Mouse (Mus musculus) adrenal gland, adult (tissue): ENCODE data around the gene Plxdc2.
A peak's percentile ranks its signal among the peaks of the same experiment; 100 is the strongest.

Experiments
- DNase-seq, 2 experiments: peaks; one replicate each; pipeline ENCODE4 v3.0.0; 2022 to 2023; ENCODE audit warnings: low spot score in 1 of 2; ENCODE audit not compliant: inconsistent age in 2 of 2

Gene Plxdc2

GRCm38 (mm10) chr2:16414340-16414976 lies 58.4 kb downstream of the Plxdc2 start:
- no peak for DNase-seq

GRCm38 (mm10) chr2:16439030-16439429 lies 82.9 kb downstream of the Plxdc2 start:
- DNase-seq, result no peak

- peak; percentile 21 to 82 for DNase-seq
Measured at GRCm38 (mm10) chr2:16442643-16443042, 86.5 kb downstream of the Plxdc2 start.

- DNase-seq, result no peak
Measured at GRCm38 (mm10) chr2:16447936-16448335, 91.8 kb downstream of the Plxdc2 start.

- peak; percentile 72 to 89 for DNase-seq
Measured at GRCm38 (mm10) chr2:16450838-16451665, 94.9 kb downstream of the Plxdc2 start.

- DNase-seq, result no peak
Measured at GRCm38 (mm10) chr2:16451666-16452009, 95.5 kb downstream of the Plxdc2 start.

- peak in 1 of 2 experiments; percentile 33 for DNase-seq
Measured at GRCm38 (mm10) chr2:16452080-16452479, 96.0 kb downstream of the Plxdc2 start.

GRCm38 (mm10) chr2:16456264-16456780 lies 100.2 kb downstream of the Plxdc2 start:
- DNase-seq, result no peak

GRCm38 (mm10) chr2:16459490-16459889 lies 103.4 kb downstream of the Plxdc2 start:
- no peak for DNase-seq

GRCm38 (mm10) chr2:16470099-16470498 lies 114.0 kb downstream of the Plxdc2 start:
- DNase-seq, result no peak

- no peak for DNase-seq
Measured at GRCm38 (mm10) chr2:16483943-16484342, 127.8 kb downstream of the Plxdc2 start.

GRCm38 (mm10) chr2:16485970-16486369 lies 129.9 kb downstream of the Plxdc2 start:
- DNase-seq, result no peak

- DNase-seq, result peak in 1 of 2 experiments; percentile 24
Measured at GRCm38 (mm10) chr2:16491242-16491641, 135.1 kb downstream of the Plxdc2 start.

- DNase-seq, result no peak
Measured at GRCm38 (mm10) chr2:16502843-16503242, 146.7 kb downstream of the Plxdc2 start.

GRCm38 (mm10) chr2:16507540-16508230 lies 151.6 kb downstream of the Plxdc2 start:
- no peak for DNase-seq

GRCm38 (mm10) chr2:16518148-16518547 lies 162.0 kb downstream of the Plxdc2 start:
- no peak for DNase-seq

- no peak for DNase-seq
Measured at GRCm38 (mm10) chr2:16523427-16523826, 167.3 kb downstream of the Plxdc2 start.

- DNase-seq, result no peak
Measured at GRCm38 (mm10) chr2:16532244-16532643, 176.1 kb downstream of the Plxdc2 start.

GRCm38 (mm10) chr2:16534566-16534965 lies 178.5 kb downstream of the Plxdc2 start:
- DNase-seq, result no peak

GRCm38 (mm10) chr2:16541226-16541625 lies 185.1 kb downstream of the Plxdc2 start:
- DNase-seq, result no peak

GRCm38 (mm10) chr2:16545207-16545606 lies 189.1 kb downstream of the Plxdc2 start:
- no peak for DNase-seq

GRCm38 (mm10) chr2:16559287-16559686 lies 203.2 kb downstream of the Plxdc2 start:
- no peak for DNase-seq
